Mouse (Mus musculus): ENCODE measurements around the gene Gjb6. TPM values are rescaled to one million over a fixed set of nuclear protein-coding genes. Genes with fewer than 3 reads are reported as not detected.
A peak's percentile ranks its signal among the peaks of the same experiment; 100 is the strongest.

Gene Gjb6
- not detected in 2 replicates for polyA plus RNA-seq (2012; ENCODE audit: insufficient read depth, insufficient read length, missing spikeins)

DNA sequence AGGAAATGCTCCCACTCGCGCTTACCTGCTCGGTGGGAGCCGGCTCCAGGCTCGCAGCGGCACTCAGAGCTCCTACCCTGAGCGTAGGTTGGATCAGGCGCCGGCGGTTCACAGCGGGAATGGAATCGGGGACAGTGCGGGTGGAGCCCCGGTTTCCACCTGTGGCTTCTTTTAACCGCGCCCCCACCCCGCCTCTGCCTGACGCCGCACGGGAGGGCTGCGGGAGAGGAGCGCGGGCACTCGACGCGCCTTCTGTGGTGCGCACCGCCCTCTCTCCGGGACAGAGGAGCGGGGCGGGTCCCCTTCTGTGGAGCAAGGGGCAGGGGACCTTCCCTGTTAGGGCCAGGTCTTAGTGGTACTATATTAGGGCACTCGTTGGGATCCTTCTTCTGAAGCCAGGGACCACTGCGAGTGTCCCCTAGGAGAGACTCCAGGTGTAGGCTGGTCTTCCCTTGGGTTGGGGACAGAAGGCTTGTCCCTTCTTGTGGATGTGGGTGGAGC is at the start of gene Gjb6:
Gjb6 (minus strand) TSS at position 451 of the 501 bp plus-strand sequence.
- no peak within 1 kb of the TSS for H3K4me3 ChIP-seq (ENCODE audit: insufficient read depth, low read depth, low read length)
- no peaks in the 10 kb centered on the region for H3K4me1 ChIP-seq (ENCODE audit: control insufficient read depth, insufficient read depth, insufficient read length, low read length)
- no peak within 1 kb of the TSS for H3K27ac ChIP-seq (replicated peaks; ENCODE audit: low read depth, low read length)

DNA sequence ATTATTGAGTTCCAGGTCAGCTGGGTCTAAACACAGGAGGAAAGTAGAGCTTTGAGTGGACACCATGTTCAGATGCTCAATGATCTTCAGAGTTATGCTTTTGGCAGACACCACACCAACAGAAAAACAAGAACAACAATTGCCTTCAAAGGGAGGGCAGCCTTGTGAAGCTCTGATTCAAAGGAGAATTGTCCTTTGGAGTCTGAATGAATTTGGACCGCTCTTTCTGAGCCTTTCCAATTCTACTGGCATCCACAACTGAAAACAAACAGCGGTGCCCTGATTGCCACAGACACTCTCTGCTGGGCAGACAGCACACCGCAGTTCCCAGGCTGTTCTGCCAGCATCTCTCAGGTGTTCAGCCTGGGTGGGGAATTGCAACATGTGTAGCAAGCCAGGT is 32.1 kb upstream of the Gjb6 start:
- Histone ChIP-seq H3K4me3 (ENCODE audit: insufficient read depth, low read depth, low read length) (no peak overlapping the region), H3K4me1 (ENCODE audit: control insufficient read depth, insufficient read depth, insufficient read length, low read length) (no peaks in the 10 kb centered on the region), H3K27ac (replicated peaks; ENCODE audit: low read depth, low read length) (no peak overlapping the region)

DNA sequence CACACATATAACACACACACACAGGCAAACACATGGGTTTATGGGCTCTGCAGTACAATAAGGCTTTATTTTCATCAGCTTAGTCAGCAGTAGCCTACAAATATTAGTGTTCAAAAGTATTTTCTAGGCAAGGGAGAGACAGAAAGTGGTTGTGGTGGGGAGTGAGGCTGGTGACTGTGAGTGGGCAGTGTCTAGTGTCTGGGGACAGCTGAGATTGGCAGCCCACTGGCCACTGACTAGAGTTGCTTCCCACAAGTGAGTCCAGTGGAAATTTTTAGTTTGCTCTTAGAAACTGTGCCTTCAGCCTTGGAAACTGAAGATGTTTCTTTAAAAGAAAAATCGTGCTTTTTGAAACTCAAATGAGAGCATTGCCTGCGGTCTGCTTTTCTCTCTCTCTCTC is 28.4 kb upstream of the Gjb6 start:
- Histone ChIP-seq H3K4me3 (ENCODE audit: insufficient read depth, low read depth, low read length) (no peak overlapping the region), H3K27ac (replicated peaks; ENCODE audit: low read depth, low read length) (no peak overlapping the region), H3K4me1 (ENCODE audit: control insufficient read depth, insufficient read depth, insufficient read length, low read length) (no peaks in the 10 kb centered on the region)

DNA sequence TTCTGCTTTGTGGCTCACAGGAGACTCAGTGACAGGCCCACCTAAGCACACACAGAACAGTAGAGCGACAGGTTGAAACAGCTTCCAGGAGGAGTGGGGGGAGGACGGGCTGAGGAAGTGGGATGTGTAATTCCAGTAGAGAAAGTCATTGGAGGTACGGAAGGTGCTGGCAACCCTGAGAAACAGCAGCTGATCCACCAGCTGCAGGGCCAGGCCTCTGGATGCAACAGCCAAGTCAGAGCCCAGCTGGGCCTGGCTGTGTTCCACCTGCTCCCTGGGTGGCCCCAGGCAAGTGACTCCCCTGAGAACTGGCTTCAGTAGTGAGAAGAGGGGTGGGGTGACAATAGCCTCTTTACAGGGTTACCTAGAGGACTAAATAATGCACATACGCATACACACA is 27.8 kb upstream of the Gjb6 start:
- no peak overlapping the region for H3K27ac ChIP-seq (replicated peaks; ENCODE audit: low read depth, low read length)
- H3K4me1 ChIP-seq (ENCODE audit: control insufficient read depth, insufficient read depth, insufficient read length, low read length): no peaks in the 10 kb centered on the region
- no peak overlapping the region for H3K4me3 ChIP-seq (ENCODE audit: insufficient read depth, low read depth, low read length)

DNA sequence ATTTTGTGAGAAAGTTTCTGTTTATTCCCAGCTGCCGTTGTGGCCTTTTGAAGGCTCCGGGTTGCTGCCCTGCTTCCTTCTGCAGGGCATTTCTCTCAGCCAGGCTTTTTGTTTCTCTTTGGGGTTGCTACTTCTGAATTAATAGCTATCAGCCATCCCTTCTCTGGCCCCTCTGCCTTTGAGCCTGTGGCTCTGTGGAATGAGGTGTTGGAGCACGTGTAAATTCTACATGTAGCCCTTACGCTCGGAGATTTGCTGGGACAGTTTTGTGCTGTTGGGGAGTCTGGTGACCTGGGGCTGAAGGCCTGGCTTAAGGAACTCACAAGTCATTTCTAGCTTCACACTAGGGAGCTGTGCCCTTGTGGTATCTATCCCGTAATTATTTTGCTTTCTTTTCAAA is 21.5 kb upstream of the Gjb6 start:
- Histone ChIP-seq H3K4me3 (ENCODE audit: insufficient read depth, low read depth, low read length) (no peak overlapping the region), H3K4me1 (ENCODE audit: control insufficient read depth, insufficient read depth, insufficient read length, low read length) (no peaks in the 10 kb centered on the region), H3K27ac (replicated peaks; ENCODE audit: low read depth, low read length) (no peak overlapping the region)

DNA sequence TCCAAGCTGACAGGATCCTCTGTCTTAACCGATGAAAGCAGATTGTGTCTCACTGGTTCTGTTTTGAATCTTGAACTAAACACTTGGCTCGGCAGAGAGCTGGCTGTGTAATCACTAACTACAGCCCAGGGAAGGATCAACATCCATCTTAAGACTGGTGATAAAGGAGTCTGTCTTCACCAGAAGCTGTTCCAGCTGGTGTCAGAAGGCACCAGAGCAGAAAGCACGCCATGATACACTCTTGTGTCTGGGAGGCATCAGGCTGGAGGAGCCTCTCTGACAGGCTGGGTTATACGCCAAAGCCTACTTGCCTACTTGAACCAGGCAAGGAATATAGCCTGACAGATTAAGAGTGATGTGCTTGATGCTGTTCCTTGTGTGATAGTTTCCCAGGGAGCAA is 12.3 kb upstream of the Gjb6 start:
- Histone ChIP-seq H3K4me1 (ENCODE audit: control insufficient read depth, insufficient read depth, insufficient read length, low read length) (no peaks in the 10 kb centered on the region), H3K4me3 (ENCODE audit: insufficient read depth, low read depth, low read length) (no peak overlapping the region), H3K27ac (replicated peaks; ENCODE audit: low read depth, low read length) (no peak overlapping the region)

DNA sequence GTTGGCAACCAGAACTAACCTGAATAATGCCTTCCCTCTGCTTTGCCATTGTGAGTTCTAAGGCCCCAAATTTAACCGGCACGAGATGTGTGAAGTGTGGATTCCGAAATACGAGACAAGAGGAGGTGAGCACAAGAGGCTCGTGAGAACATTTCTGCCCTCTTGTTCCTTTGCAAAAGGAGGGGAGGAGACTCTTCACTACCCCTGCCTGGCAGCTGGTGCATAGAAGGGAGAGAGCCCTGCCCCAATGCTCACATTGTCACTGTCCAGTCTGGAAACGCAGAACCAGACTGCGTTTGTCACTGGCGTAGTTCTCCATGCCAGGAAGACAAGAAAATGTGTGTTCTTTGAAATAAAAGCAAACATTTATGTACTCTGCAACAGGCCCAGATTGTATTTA is 1.9 kb upstream of the Gjb6 start:
- H3K4me3 ChIP-seq (ENCODE audit: insufficient read depth, low read depth, low read length): no peak overlapping the region

DNA sequence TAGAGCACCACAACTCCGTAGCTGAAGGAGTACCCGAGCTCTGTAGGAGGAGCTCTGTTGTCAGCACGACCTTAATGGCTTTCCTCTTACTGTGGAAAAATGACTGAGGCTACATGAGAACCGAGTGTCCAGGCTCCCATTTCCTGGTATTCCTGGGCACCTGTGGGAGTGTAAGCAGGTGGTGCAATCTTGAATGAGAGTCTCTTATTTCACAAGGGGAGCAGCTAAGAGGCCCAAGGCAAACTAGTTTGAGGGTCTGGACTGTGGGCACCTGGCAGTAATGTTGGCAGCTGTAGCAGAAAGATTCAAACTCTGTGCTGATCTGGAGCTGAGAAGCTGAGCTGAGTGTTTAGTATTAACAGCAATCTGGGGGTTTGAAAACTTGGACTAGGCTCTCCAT is 6.0 kb downstream of the Gjb6 start:
- Histone ChIP-seq H3K27ac (replicated peaks; ENCODE audit: low read depth, low read length) (no peak overlapping the region), H3K4me1 (ENCODE audit: control insufficient read depth, insufficient read depth, insufficient read length, low read length) (no peaks in the 10 kb centered on the region), H3K4me3 (ENCODE audit: insufficient read depth, low read depth, low read length) (no peak overlapping the region)

More for the DNA sequence above, 1.9 kb upstream of the Gjb6 start:
- Histone ChIP-seq H3K4me1 (ENCODE audit: control insufficient read depth, insufficient read depth, insufficient read length, low read length) (no peaks in the 10 kb centered on the region), H3K27ac (replicated peaks; ENCODE audit: low read depth, low read length) (no peak overlapping the region)

DNA sequence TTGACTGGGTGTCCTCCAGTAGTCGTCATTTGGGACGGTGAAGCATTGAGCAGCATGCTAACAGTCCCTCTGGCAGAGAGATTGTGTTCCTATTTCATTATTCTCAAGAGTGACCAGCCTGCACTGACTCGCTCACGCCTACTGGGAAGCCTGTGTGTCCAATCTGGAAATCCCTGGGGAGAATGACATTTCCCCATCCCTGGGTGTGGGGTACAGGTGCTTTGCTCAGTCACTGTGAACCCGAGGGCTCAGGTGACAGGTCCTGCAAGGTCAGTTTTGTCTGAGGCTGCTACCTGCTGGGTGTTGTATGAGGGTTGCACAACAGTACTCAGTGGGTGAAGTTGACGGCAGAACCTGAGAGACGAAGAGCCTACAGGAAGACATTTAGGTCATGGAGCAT is 11.1 kb downstream of the Gjb6 start:
- no peak overlapping the region for H3K4me3 ChIP-seq (ENCODE audit: insufficient read depth, low read depth, low read length)
- H3K4me1 ChIP-seq (ENCODE audit: control insufficient read depth, insufficient read depth, insufficient read length, low read length): no peaks in the 10 kb centered on the region
- no peak overlapping the region for H3K27ac ChIP-seq (replicated peaks; ENCODE audit: low read depth, low read length)

DNA sequence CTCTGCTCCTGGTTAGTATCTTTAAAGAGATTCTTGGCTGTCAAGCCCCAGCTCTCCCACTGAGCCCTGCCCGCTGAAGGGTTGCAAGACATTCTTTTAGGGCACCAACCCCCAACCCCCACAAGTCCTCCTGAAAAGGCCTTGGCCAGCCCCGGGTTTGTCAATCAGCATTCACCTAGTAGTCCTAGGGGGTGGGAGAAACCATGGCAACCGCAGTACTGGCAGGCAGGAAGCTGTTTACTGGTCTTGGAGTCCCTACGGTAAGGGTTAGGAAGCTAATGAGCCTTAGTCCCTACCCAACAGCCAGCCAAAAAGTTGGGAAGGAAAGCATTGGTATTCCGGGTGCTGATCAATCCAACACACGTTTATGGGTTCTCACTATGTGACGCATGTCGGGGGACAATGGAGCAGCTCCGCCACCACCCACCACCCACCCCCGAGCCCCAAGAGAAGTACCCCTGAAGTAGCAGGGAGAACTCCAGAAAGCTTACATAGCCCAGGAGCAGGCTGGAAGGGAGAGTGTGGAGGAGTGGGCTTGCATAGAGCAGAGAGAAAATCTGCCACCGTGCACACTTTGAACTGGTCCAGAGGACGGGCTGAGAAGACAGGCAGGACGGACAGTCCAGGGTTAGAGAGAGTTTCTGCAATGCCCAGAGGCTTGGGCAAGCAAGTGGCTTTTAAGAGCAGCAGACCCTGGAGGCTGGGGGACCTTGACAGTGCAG is 17.4 kb downstream of the Gjb6 start, which contains the start of gene Gm4491:
Gm4491 (minus strand) TSS at position 61 of the 722 bp plus-strand sequence.
- Histone ChIP-seq H3K4me1 (ENCODE audit: control insufficient read depth, insufficient read depth, insufficient read length, low read length) (no peaks in the 10 kb centered on the region), H3K4me3 (ENCODE audit: insufficient read depth, low read depth, low read length) (no peak within 1 kb of the TSS), H3K27ac (replicated peaks; ENCODE audit: low read depth, low read length) (no peak within 1 kb of the TSS)

DNA sequence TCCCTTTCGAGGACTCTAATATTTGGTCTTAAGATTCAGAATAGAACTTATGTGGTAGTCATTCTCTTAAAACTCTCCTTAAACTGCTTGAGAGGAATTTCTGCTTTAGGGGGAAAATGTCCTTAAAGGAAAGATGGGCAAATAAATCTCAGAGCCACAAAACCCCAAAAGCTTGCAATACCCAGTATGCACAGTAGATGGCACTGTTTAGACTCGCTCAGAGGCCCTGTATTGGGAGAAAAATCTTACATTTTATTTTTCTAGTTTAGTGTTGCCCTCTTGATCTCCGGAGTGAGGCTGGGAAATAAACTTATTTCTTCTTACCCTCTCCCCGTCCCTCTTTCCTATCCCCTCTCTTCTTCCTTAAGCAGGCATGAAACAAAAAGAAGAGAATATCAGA is 24.2 kb downstream of the Gjb6 start:
- Histone ChIP-seq H3K4me1 (ENCODE audit: control insufficient read depth, insufficient read depth, insufficient read length, low read length) (no peaks in the 10 kb centered on the region), H3K4me3 (ENCODE audit: insufficient read depth, low read depth, low read length) (no peak overlapping the region), H3K27ac (replicated peaks; ENCODE audit: low read depth, low read length) (no peak overlapping the region)

DNA sequence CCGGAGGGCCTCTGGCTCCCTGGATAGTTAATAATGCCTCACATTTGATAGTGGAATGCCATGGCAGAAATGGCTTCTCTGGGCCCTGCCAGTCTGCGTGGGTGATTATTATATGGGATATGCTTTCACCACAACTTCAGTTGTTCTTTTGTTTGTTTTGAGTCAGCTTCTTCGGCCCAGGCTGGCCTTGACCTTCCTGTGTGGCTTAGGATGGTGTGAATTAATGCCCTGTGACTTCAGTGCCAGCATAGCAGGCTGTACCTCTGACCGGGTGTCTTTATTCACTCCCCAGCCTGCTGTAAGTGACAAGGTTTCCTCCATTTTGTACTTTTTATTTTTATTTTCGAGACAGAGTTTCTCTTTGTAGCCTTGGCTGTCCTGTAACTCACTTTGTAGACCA is 25.5 kb downstream of the Gjb6 start:
- Histone ChIP-seq H3K27ac (replicated peaks; ENCODE audit: low read depth, low read length) (no peak overlapping the region), H3K4me3 (ENCODE audit: insufficient read depth, low read depth, low read length) (no peak overlapping the region), H3K4me1 (ENCODE audit: control insufficient read depth, insufficient read depth, insufficient read length, low read length) (no peaks in the 10 kb centered on the region)

DNA sequence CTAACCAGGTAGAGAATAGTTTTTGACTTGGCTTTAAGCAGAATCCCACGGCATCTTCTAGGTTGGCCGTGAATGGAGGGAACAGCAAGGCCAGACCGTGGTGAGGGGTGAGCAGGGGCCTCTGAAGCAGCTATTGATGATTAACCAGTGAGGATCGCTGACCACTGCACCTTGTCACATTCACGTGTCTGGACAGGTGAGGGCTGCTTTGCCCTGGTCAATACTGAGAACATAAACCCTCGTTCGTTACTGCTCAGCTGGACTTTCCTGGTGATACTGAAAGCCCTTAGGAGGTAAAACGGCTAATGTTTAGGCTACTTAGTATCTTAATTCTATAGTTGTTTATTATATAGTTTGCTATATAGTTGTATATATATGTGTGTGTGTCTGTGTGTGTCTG is 26.3 kb downstream of the Gjb6 start:
- H3K4me3 ChIP-seq (ENCODE audit: insufficient read depth, low read depth, low read length): no peak overlapping the region
- no peaks in the 10 kb centered on the region for H3K4me1 ChIP-seq (ENCODE audit: control insufficient read depth, insufficient read depth, insufficient read length, low read length)
- no peak overlapping the region for H3K27ac ChIP-seq (replicated peaks; ENCODE audit: low read depth, low read length)

DNA sequence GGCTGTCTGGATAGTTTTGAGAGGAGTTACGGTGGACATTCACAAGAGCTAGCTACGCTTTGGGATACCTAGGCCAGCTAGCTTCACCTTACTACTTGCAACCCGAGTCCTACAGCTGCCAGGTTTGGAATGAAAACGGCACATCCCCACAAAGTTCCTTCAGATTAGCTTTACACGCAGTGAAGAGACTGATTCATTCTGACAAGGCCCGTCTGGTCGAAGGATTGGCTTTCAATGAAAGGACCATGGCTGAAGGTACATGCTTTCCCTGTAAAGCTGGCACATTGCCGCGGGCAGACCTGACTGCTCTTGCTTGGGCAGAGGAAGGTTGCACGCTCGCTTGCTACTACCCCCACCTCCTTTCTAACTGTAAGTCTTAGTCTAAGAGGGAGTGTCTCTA is 27.7 kb downstream of the Gjb6 start:
- Histone ChIP-seq H3K27ac (replicated peaks; ENCODE audit: low read depth, low read length) (no peak overlapping the region), H3K4me3 (ENCODE audit: insufficient read depth, low read depth, low read length) (no peak overlapping the region), H3K4me1 (ENCODE audit: control insufficient read depth, insufficient read depth, insufficient read length, low read length) (no peaks in the 10 kb centered on the region)

DNA sequence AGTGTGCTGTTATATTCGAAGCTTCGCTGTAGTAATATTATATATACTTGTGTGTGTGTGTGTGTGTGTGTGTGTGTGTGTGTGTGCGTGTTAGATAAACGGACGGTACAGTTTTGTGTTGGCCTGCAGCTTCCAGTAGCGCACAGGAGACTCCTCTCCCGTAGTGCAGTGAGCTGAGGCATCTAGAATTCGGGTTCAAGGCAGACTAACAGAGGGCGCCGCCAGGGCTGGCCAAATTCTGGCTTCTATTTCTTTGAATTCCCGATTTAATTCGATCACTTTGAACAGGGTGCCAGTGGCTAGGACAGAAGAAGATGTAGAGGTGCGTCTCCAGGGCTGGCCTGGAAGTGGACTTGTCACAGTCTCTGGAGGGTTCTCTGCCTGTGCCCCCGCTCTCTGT is 28.3 kb downstream of the Gjb6 start:
- H3K4me3 ChIP-seq (ENCODE audit: insufficient read depth, low read depth, low read length): peak overlapping the region; percentile 61; the same call in 1 of the 2 replicates
- no peaks in the 10 kb centered on the region for H3K4me1 ChIP-seq (ENCODE audit: control insufficient read depth, insufficient read depth, insufficient read length, low read length)

More for the DNA sequence above, 28.3 kb downstream of the Gjb6 start:
- H3K27ac ChIP-seq (replicated peaks; ENCODE audit: low read depth, low read length): no peak overlapping the region
